Mouse (Mus musculus): ENCODE measurements at regions not wholly inside any gene's neighbourhood (a gene's known extent, or its start where the extent isn't known, plus 50 kb on each side); places are given as distances from the start of the nearest gene placed in this dataset.

DNA sequence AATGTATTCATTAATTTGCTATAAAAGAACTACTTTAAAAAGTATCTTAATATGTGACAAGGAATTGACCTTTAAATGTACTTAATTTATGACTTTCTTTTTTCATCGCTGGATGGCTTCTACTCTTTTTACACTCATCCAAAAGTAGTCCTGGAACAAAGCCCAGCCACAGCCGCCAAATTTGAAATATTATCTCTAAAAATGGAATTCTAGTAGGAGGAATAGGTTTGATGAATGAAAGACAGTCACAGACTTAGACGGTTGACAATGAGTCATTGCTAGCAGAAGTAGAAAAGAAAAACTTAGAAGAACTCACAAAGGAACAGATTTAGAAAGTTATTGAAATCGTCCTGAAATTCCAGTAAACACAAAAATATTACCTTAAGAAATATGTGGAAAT lies 1183.7 kb downstream of the Kcnt2 start:
- TF ChIP-seq POLR2A (IDR thresholded peaks at IDR 0.05; ENCODE audit: insufficient read length, low read depth): no peak
- no peak for TF ChIP-seq MAX (IDR thresholded peaks at IDR 0.05; ENCODE audit: low read depth)
- TF ChIP-seq CEBPB (IDR thresholded peaks at IDR 0.05; ENCODE audit: insufficient read depth, poor library complexity, severe bottlenecking): no peak
- peak; percentile 30 for TF ChIP-seq E2F4 (IDR thresholded peaks at IDR 0.05; ENCODE audit: insufficient read depth)
- TF ChIP-seq USF1 (IDR thresholded peaks at IDR 0.05; ENCODE audit: low read depth): no peak
- no peak for TF ChIP-seq REST (IDR thresholded peaks at IDR 0.05; ENCODE audit: insufficient read depth, insufficient read length)
- no peak for TF ChIP-seq MYOG (IDR thresholded peaks at IDR 0.05; ENCODE audit: control insufficient read depth in 1 of 3, insufficient read depth in 1 of 3, insufficient read length in 2 of 3, low read depth in 2 of 3)
- TF ChIP-seq SRF (IDR thresholded peaks at IDR 0.05; ENCODE audit: control insufficient read depth, insufficient read length, low read depth): no peak
- no peak for TF ChIP-seq MYOD1 (IDR thresholded peaks at IDR 0.05; ENCODE audit: control insufficient read depth in 1 of 3, insufficient read length in 2 of 3, low read depth in 2 of 3)
- TF ChIP-seq TCF12 (IDR thresholded peaks at IDR 0.05; ENCODE audit: insufficient read depth, poor library complexity, severe bottlenecking): no peak
